Mouse (Mus musculus) MEL (cell line): Measurements from ENCODE around the gene Foxc2.

Source experiments
- BHLHE40 ChIP-seq: IDR thresholded peaks from 2 replicates; pipeline ENCODE4 v1.6.1; 2012; ENCODE audit warnings: low read depth, mild to moderate bottlenecking, inconsistent platforms, low read length, improper control_type of control experiment, borderline replicate concordance
- CTCF ChIP-seq, 3 experiments: IDR thresholded peaks in 2 of 3; conservative IDR thresholded peaks in 1 of 3; 2 replicates each; pipeline ENCODE4 v1.5.1; 2011 to 2012; ENCODE audit warnings: low read length in 3 of 3, low read depth in 2 of 3, mild to moderate bottlenecking in 2 of 3, improper control_type of control experiment in 1 of 3, inconsistent platforms in 1 of 3, mixed read lengths in 1 of 3, moderate library complexity in 1 of 3; ENCODE audit not compliant: control insufficient read depth in 1 of 3, insufficient read depth in 1 of 3, poor library complexity in 1 of 3, severe bottlenecking in 1 of 3
- EP300 ChIP-seq, 2 experiments: IDR thresholded peaks; 2 replicates each; pipeline ENCODE4 v1.6.1; 2011; ENCODE audit warnings: improper control_type of control experiment in 2 of 2, low read length in 2 of 2, low read depth in 1 of 2, mild to moderate bottlenecking in 1 of 2
- GATA1 ChIP-seq: IDR thresholded peaks from 2 replicates; pipeline ENCODE4 v1.6.1; 2011; ENCODE audit warnings: low read depth, low read length, improper control_type of control experiment
- MAFK ChIP-seq: IDR thresholded peaks from 2 replicates; pipeline ENCODE4 v1.6.1; 2011; ENCODE audit warnings: low read depth, mild to moderate bottlenecking, low read length, improper control_type of control experiment, borderline replicate concordance
- MYC ChIP-seq: IDR thresholded peaks from 2 replicates; pipeline ENCODE4 v1.6.1; 2011; ENCODE audit warnings: low read depth, mild to moderate bottlenecking, low read length, improper control_type of control experiment, moderate library complexity
- POLR2A ChIP-seq, 2 experiments: IDR thresholded peaks; 2 replicates each; pipeline ENCODE4 v1.6.1; 2011 to 2012; ENCODE audit warnings: low read length in 2 of 2, mild to moderate bottlenecking in 2 of 2, control low read depth in 1 of 2, improper control_type of control experiment in 1 of 2, low read depth in 1 of 2, moderate library complexity in 1 of 2; ENCODE audit not compliant: control insufficient read depth in 1 of 2, insufficient read depth in 1 of 2, poor library complexity in 1 of 2
- UBTF ChIP-seq: IDR thresholded peaks from 2 replicates; pipeline ENCODE4 v1.6.1; 2012; ENCODE audit warnings: low read depth, mild to moderate bottlenecking, inconsistent platforms, low read length, improper control_type of control experiment, moderate library complexity, borderline replicate concordance; ENCODE audit not compliant: insufficient read depth
- USF1 ChIP-seq: IDR thresholded peaks from 2 replicates; pipeline ENCODE4 v1.6.1; 2014; ENCODE audit warnings: low read depth, mild to moderate bottlenecking, inconsistent platforms, low read length, improper control_type of control experiment, moderate library complexity
- ZMIZ1 ChIP-seq: IDR thresholded peaks from 2 replicates; pipeline ENCODE4 v1.6.1; 2012; ENCODE audit warnings: low read depth, mild to moderate bottlenecking, inconsistent platforms, low read length, improper control_type of control experiment, moderate library complexity
- ZNF384 ChIP-seq: IDR thresholded peaks from 2 replicates; pipeline ENCODE4 v1.6.1; 2012; ENCODE audit warnings: low read depth, mild to moderate bottlenecking, inconsistent platforms, low read length, improper control_type of control experiment

DNA sequence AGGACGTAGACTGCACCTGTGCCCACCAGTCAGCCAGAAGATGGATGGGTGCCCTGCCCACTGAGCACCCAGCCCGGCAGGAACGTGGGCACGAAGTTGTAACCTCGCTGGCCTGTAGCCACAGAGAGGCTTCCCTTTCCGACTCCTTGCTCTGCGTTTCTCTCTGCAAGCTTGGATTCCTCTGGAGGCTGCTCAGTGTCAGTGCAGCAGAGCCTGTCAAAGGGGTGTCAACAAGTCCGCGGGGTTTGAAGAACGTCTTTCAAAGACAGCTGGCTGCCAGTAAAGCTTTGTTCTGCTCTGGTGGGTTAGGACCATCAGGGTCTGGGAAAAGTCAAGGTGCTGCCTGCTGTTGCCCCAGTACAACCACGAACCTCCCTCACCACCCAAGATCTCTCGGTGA is 44.5 kb upstream of the Foxc2 start:
- no peak for TF ChIP-seq POLR2A (IDR thresholded peaks at IDR 0.05; ENCODE audit: control insufficient read depth in 1 of 2, insufficient read depth in 1 of 2, low read depth in 1 of 2, low read length in 2 of 2, poor library complexity in 1 of 2)
- TF ChIP-seq CTCF (IDR thresholded peaks at IDR 0.05 in 2 of 3, conservative IDR thresholded peaks at IDR 0.05 in 1 of 3; ENCODE audit: control insufficient read depth in 1 of 3, insufficient read depth in 1 of 3, low read depth in 2 of 3, low read length in 3 of 3, poor library complexity in 1 of 3, severe bottlenecking in 1 of 3): no peak
- no peak for TF ChIP-seq UBTF
- TF ChIP-seq MAFK: no peak
- no peak for TF ChIP-seq ZMIZ1
- TF ChIP-seq EP300 (IDR thresholded peaks at IDR 0.05; ENCODE audit: low read depth in 1 of 2, low read length in 2 of 2): no peak
- no peak for TF ChIP-seq MYC
- TF ChIP-seq BHLHE40: no peak
- TF ChIP-seq ZNF384: no peak
- TF ChIP-seq GATA1: no peak
- TF ChIP-seq USF1: no peak
